Mouse (Mus musculus) urinary bladder, postnatal 36 days (tissue): ENCODE measurements around the gene Snx33.
A peak's percentile ranks its signal among the peaks of the same experiment; 100 is the strongest.

Source experiments
- DNase-seq, 2 experiments: peaks; one replicate each; pipeline ENCODE4 v3.0.0; 2022; ENCODE audit warnings: low spot score in 2 of 2, mixed read lengths in 1 of 2

Snx33 gene

GRCm38 (mm10) chr9:56890522-56891250, 37.5 kb downstream of the Snx33 start:
- DNase-seq, result no peak

GRCm38 (mm10) chr9:56889817-56890216, 38.4 kb downstream of the Snx33 start:
- peak; percentile 55 to 72 for DNase-seq

- DNase-seq, result no peak
These were observed 40.6 kb downstream of the Snx33 start for GRCm38 (mm10) chr9:56887581-56887980.

- DNase-seq, result no peak
These were observed 41.6 kb downstream of the Snx33 start for GRCm38 (mm10) chr9:56886601-56887000.

GRCm38 (mm10) chr9:56886113-56886512, 42.1 kb downstream of the Snx33 start:
- no peak for DNase-seq

GRCm38 (mm10) chr9:56884328-56884727, 43.8 kb downstream of the Snx33 start:
- DNase-seq, result no peak

- DNase-seq, result no peak
These were observed 44.7 kb downstream of the Snx33 start for GRCm38 (mm10) chr9:56883470-56883869.

- no peak for DNase-seq
These were observed 45.4 kb downstream of the Snx33 start for GRCm38 (mm10) chr9:56882818-56883217.

- no peak for DNase-seq
These were observed 45.9 kb downstream of the Snx33 start for GRCm38 (mm10) chr9:56882283-56882682.

- DNase-seq, result no peak
These were observed 46.6 kb downstream of the Snx33 start for GRCm38 (mm10) chr9:56881539-56882082.

GRCm38 (mm10) chr9:56880790-56881189, 47.4 kb downstream of the Snx33 start:
- no peak for DNase-seq

- DNase-seq, result no peak
These were observed 50.9 kb downstream of the Snx33 start for GRCm38 (mm10) chr9:56877284-56877683.

GRCm38 (mm10) chr9:56876784-56877183, 51.4 kb downstream of the Snx33 start:
- no peak for DNase-seq

- DNase-seq, result no peak
These were observed 55.1 kb downstream of the Snx33 start for GRCm38 (mm10) chr9:56873097-56873496.

- no peak for DNase-seq
These were observed 55.9 kb downstream of the Snx33 start for GRCm38 (mm10) chr9:56872105-56872903.

- no peak for DNase-seq
These were observed 57.0 kb downstream of the Snx33 start for GRCm38 (mm10) chr9:56871191-56871590.

- no peak for DNase-seq
These were observed 57.4 kb downstream of the Snx33 start for GRCm38 (mm10) chr9:56870778-56871177.

- no peak for DNase-seq
These were observed 58.6 kb downstream of the Snx33 start for GRCm38 (mm10) chr9:56869552-56869951.

GRCm38 (mm10) chr9:56868292-56868691, 59.9 kb downstream of the Snx33 start:
- no peak for DNase-seq
